Mouse (Mus musculus): Measurements from ENCODE around the gene Prickle1.

Prickle1 gene

GRCm38 (mm10) chr15:93548297-93548696 lies 47.4 kb downstream of the Prickle1 start:
- no peak for DNase-seq (ENCODE audit: low spot score in 2 of 2)

- no peak for DNase-seq (ENCODE audit: low spot score in 2 of 2)
Observed at GRCm38 (mm10) chr15:93539415-93539814, 56.3 kb downstream of the Prickle1 start.

GRCm38 (mm10) chr15:93538551-93539205 lies 57.0 kb downstream of the Prickle1 start:
- no peak for DNase-seq (ENCODE audit: low spot score in 2 of 2)

- no peak for DNase-seq (ENCODE audit: low spot score in 2 of 2)
Observed at GRCm38 (mm10) chr15:93537745-93538144, 57.9 kb downstream of the Prickle1 start.

GRCm38 (mm10) chr15:93536191-93536590 lies 59.5 kb downstream of the Prickle1 start:
- DNase-seq (ENCODE audit: low spot score in 2 of 2), result no peak

- DNase-seq (ENCODE audit: low spot score in 2 of 2), result no peak
Observed at GRCm38 (mm10) chr15:93530703-93531032, 65.0 kb downstream of the Prickle1 start.

GRCm38 (mm10) chr15:93529831-93530702 lies 65.6 kb downstream of the Prickle1 start:
- no peak for DNase-seq (ENCODE audit: low spot score in 2 of 2)

GRCm38 (mm10) chr15:93525305-93525917 lies 70.3 kb downstream of the Prickle1 start:
- DNase-seq (ENCODE audit: low spot score in 2 of 2), result no peak

- no peak for DNase-seq (ENCODE audit: low spot score in 2 of 2)
Observed at GRCm38 (mm10) chr15:93521787-93522180, 73.9 kb downstream of the Prickle1 start.

GRCm38 (mm10) chr15:93521088-93521786 lies 74.5 kb downstream of the Prickle1 start:
- DNase-seq (ENCODE audit: low spot score in 2 of 2), result no peak

- DNase-seq (ENCODE audit: low spot score in 2 of 2), result no peak
Observed at GRCm38 (mm10) chr15:93519836-93520826, 75.6 kb downstream of the Prickle1 start.

- peak; percentile 83 to 95 for DNase-seq (ENCODE audit: low spot score in 2 of 2)
Observed at GRCm38 (mm10) chr15:93518941-93519835, 76.5 kb downstream of the Prickle1 start.

- no peak for DNase-seq (ENCODE audit: low spot score in 2 of 2)
Observed at GRCm38 (mm10) chr15:93518143-93518902, 77.4 kb downstream of the Prickle1 start.

- no peak for DNase-seq (ENCODE audit: low spot score in 2 of 2)
Observed at GRCm38 (mm10) chr15:93517022-93517565, 78.6 kb downstream of the Prickle1 start.

GRCm38 (mm10) chr15:93515316-93515715 lies 80.4 kb downstream of the Prickle1 start:
- no peak for DNase-seq (ENCODE audit: low spot score in 2 of 2)

GRCm38 (mm10) chr15:93513939-93514341 lies 81.8 kb downstream of the Prickle1 start:
- no peak for DNase-seq (ENCODE audit: low spot score in 2 of 2)

- DNase-seq (ENCODE audit: low spot score in 2 of 2), result no peak
Observed at GRCm38 (mm10) chr15:93512437-93512836, 83.3 kb downstream of the Prickle1 start.

- no peak for DNase-seq (ENCODE audit: low spot score in 2 of 2)
Observed at GRCm38 (mm10) chr15:93510690-93511336, 84.9 kb downstream of the Prickle1 start.
